Mouse (Mus musculus) spleen, postnatal 4 days (tissue): ENCODE results near the gene Irf8.
"Not testable (repeated sequence)": the region's sequence is repeated elsewhere in the genome, so short reads cannot be mapped to it uniquely, and the experiment has no call there.

Source experiments
- DNase-seq, 2 experiments: peaks; one replicate each; pipeline ENCODE4 v3.0.0; 2022; ENCODE audit warnings: low spot score in 2 of 2

The Irf8 gene

GRCm38 (mm10) chr8:120719586-120720236, 16.4 kb upstream of the Irf8 start:
- peak in 1 of 2 experiments; percentile 59 for DNase-seq

DNA sequence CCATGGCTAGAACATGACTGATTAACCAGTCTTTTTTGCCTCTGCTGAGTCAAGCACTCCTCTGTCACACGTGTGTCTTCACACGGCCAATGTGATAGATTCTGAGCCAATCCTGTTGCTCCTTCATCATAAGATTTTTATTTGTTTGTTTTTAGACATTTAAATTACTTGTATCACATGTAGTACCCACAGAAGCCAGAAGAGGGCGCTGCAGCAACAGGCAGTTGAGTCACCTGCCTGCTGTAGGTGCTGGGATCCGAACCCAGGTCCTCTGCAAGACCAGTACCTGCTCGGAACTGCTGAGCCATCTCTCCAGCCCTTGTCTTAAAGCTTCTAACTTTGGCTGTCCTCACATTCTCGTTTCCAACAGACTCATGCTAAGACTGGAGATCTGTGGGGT, 13.1 kb upstream of the Irf8 start:
- no peak for DNase-seq

DNA sequence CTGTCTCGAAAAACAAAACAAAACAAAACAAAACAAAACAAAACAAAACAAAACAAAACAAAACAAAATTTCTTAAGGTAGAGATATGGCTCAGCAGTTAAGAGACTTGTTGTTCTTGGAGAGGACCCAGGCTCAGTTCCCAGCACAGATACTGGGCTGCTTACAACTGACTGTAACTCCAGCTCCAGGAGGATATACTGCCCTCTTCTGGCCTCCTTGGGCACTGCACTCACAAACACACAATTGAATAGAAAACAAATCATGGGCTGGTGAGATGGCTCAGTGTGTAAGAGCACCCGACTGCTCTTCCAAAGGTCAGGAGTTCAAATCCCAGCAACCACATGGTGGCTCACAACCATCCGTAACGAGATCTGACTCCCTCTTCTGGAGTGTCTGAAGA, 12.1 kb upstream of the Irf8 start:
- DNase-seq = not testable (repeated sequence)

DNA sequence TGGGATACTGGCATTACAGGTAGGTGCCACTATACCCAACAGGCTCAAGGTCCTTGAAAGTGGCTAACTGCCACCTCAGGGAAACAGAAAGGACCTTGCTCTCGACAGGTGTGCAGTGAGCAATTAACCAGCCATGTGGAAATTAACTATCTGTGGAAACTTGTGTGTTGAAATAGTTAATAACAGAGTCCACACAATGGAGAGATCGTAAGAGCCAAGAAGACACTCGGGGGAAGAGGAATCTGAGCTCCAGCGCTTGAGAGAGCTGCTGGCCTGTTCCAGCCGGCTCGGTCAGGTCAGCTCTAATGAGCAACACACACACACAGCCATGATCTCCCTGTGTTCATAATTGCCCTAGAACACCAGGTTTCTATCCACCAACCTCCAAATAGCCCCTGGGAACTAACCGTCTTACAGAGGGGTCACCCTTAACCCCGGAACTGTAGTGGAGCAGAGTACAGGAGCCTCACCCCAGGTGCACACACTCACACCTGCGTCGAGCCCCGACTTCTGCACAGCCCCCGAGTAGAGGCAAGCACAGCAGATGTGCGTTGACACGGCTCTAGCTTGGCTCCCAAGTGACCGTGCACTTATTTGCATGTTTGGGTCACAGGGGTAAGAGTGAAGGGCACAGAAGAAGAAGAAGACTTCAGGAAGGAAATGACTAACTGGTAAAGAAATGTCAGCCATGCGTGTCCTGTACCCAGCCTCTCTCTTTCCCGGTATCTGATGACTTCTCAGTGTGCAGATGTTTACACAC, 11.2 kb upstream of the Irf8 start:
- DNase-seq = peak in 1 of 2 experiments; percentile 59

DNA sequence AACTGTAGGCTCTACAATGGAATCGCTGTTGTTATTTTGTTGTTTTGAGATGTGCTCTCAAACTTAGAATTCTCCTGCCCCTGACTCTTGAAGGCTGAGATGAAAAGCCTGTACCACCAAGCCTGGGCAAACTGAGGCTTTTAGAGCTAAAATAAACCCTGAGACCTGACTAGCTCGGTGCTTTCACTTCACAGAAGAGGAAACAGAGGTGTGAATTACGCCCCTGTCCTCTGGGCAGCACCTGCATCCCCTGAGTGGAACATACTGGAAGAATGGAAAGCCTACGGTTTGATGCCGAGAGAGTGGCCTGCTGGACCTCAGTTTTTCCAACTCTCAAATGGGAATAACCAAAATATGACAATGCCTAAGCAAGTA, 10.6 kb upstream of the Irf8 start:
- no peak for DNase-seq

DNA sequence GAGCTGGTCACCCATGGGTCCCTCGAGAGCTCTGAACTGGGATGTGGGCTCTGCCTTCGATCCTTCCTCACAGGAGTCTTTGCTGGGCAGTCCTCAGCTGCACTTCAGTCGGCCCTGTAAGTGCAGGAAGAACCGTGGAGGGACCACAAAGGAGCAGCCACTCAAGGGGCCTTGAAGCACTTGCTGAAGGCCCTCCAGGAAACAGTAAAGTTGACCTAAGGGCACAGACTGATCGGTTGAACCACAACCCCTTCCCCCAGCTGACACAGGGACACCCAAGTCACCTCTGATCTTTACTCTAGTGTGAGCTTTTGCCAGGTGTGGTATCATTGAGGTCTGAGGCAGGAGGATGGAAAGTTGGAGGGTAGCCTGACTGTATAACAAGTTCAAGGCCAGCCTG, 10.1 kb upstream of the Irf8 start:
- DNase-seq = no peak

- no peak for DNase-seq
Observed at GRCm38 (mm10) chr8:120728488-120729160, 7.5 kb upstream of the Irf8 start.

- no peak for DNase-seq
Observed at GRCm38 (mm10) chr8:120731582-120731981, 4.6 kb upstream of the Irf8 start.

GRCm38 (mm10) chr8:120732068-120732467, 4.1 kb upstream of the Irf8 start:
- DNase-seq = no peak

GRCm38 (mm10) chr8:120736486-120736885, 328 bp downstream of the Irf8 start:
- DNase-seq = no peak

GRCm38 (mm10) chr8:120737166-120737565, 1.0 kb downstream of the Irf8 start:
- no peak for DNase-seq

DNA sequence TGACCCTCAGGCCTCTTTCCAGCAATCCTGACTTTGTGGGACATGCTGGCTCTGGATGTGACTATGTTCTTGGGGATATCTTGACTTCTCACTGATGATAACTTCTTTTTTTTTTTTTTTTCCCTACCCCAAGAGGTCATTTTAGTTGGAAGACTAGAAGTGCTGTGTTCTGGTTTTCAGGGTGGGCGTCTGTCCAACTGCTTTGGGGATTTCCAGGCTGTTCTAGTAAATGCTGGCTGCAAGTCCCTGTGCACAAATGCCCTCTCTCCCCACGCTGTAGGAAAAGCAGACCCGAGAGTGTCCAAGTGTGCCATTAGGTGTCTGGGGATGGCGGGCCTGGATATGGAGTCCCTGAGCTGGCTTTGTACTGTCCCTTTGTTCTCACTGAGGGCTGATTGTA, 2.6 kb downstream of the Irf8 start:
- no peak for DNase-seq

DNA sequence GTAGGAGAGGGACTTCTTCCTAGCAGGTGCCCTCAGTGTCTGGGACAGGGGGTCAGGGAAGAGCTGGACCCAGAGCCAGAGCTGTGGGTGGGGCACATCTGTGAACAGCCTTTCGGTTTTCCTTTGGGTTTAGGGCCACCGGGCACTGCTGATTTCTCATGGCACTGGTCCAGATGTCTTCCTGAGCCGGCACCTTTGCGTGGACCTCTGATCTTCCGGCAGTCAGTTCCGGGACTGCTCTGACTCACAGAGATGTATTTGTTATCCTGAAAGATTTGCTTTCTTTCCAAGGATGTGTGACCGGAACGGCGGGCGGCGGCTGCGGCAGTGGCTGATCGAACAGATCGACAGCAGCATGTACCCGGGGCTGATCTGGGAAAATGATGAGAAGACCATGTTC, 3.4 kb downstream of the Irf8 start:
- DNase-seq = no peak

DNA sequence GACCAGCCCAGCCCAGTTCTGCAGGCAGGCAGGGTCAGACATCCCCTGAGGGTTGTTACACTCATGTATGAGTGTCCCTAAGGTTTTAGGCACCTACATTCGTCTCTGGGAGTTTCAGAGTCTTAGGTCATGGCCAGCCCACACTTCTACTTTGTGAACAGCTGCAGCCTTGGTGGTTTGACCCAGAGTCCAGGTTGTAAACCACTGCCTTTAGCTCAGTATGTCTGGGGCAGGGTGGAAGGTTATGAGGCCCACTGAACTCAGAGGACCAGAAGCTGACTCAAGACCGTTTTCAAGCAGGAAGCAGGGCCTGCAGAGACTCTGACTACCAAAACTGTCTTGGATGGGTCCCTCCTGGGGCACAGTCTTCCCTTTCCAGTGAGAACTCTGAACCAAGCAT, 4.4 kb downstream of the Irf8 start:
- no peak for DNase-seq

- DNase-seq = no peak
Observed at GRCm38 (mm10) chr8:120741001-120741400, 4.8 kb downstream of the Irf8 start.

GRCm38 (mm10) chr8:120741815-120742530, 5.8 kb downstream of the Irf8 start:
- DNase-seq = no peak

GRCm38 (mm10) chr8:120743149-120743897, 7.2 kb downstream of the Irf8 start:
- no peak for DNase-seq

DNA sequence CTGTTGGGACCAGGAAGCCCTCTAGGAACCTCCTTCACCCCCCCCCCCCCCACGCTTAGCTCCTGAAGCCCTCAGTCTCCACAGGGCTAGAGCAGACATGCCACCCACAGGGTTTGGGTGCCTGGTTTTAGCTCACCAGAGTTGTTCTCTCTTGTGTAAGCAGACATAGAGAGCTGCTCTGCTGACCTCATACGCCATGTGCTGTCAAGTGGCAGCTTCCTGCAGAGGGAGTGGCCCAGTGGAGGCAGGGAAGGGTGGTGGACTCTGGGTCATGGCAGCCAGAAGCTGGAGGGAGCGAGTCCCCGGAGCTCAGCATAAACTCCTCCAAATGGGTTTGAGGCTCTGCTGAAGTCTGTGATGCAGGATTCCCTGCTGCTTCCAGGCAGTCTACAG, 7.7 kb downstream of the Irf8 start:
- DNase-seq = no peak

DNA sequence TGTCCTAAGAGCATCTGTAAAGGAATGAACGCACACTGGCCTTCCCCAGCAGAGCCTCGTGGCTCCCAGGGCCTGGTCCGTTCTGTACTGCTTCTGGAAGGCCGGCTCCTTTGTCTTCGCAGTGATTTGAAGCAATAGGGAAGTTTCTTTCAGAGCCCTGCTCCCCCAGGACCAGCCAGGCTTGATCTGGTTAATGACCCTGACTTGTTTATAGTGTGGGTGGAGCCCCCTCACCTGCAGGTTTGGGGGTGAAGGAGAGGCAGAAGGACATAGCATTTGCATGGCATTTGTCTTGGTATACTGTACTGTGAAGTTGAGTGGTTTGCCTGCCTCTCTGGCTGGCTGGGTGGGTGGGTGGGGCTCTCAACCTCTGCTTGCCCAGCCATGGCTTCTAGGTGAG, 8.3 kb downstream of the Irf8 start:
- DNase-seq = no peak

DNA sequence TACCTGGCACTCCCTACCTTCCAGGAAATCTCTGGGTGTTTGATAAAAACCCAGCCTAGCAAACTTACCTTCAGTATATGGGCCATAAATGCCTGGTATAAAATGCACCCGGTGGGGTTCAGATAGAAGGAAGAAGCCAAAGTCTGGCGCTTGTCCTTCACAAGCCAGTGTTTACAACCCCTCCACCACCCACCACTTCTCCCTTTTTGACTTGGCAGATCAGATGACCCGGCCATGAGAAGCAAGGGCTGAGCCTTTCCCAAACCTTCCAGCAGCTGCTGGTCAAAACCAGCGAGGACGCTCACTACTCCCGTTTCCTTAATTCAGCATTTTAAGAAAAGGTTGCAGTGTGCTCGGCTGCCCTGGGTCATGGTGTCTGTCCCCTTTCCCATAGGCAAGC, 9.1 kb downstream of the Irf8 start:
- no peak for DNase-seq

- DNase-seq = no peak
Observed at GRCm38 (mm10) chr8:120746007-120746701, 10.0 kb downstream of the Irf8 start.
